Mouse (Mus musculus): ENCODE measurements around the gene Pnp2. TPM values are rescaled to one million over a fixed set of nuclear protein-coding genes. Genes with fewer than 3 reads are reported as not detected.
"Not testable (repeated sequence)": the region's sequence is repeated elsewhere in the genome, so short reads cannot be mapped to it uniquely, and the experiment has no call there.

Pnp2 gene
- total and polyA plus RNA-seq, 3 experiments: 0.65 to 1.7 TPM; not detected in 1

GRCm38 (mm10) chr14:50956724-50957123, 932 bp downstream of the Pnp2 start:
- not testable (repeated sequence) for H3K4me1 ChIP-seq (ENCODE audit: control insufficient read depth in 1 of 2, insufficient read depth in 2 of 2, low read length in 2 of 2); H3K27me3 ChIP-seq (ENCODE audit: control insufficient read depth in 1 of 2, insufficient read depth in 2 of 2, low read length in 2 of 2); H3K79me2 ChIP-seq (ENCODE audit: control insufficient read depth, insufficient read depth, low read length, poor library complexity); H3K9me3 ChIP-seq (replicated peaks; ENCODE audit: insufficient read depth, low read length); H3K36me3 ChIP-seq (ENCODE audit: control insufficient read depth in 1 of 2, insufficient read depth in 2 of 2, low read length in 2 of 2); H3K27ac ChIP-seq (ENCODE audit: control insufficient read depth, low read depth, low read length)
- H3K4me3 ChIP-seq (ENCODE audit: control insufficient read depth in 1 of 2, insufficient read depth in 1 of 2, low read depth in 2 of 2, low read length in 2 of 2): peak overlapping the region; percentile 55 to 61
- peak overlapping the region; percentile 14; the same call in 1 of the 2 replicates for H3K9ac ChIP-seq (ENCODE audit: control insufficient read depth, low read depth, low read length, poor library complexity, severe bottlenecking)
- peak; percentile 33 for DNase-seq (ENCODE audit: low read depth, low spot score)

- not testable (repeated sequence) for H3K4me1 ChIP-seq (ENCODE audit: control insufficient read depth in 1 of 2, insufficient read depth in 2 of 2, low read length in 2 of 2); H3K9ac ChIP-seq (ENCODE audit: control insufficient read depth, low read depth, low read length, poor library complexity, severe bottlenecking); H3K27me3 ChIP-seq (ENCODE audit: control insufficient read depth in 1 of 2, insufficient read depth in 2 of 2, low read length in 2 of 2); H3K79me2 ChIP-seq (ENCODE audit: control insufficient read depth, insufficient read depth, low read length, poor library complexity); H3K36me3 ChIP-seq (ENCODE audit: control insufficient read depth in 1 of 2, insufficient read depth in 2 of 2, low read length in 2 of 2); H3K9me3 ChIP-seq (replicated peaks; ENCODE audit: insufficient read depth, low read length); H3K27ac ChIP-seq (ENCODE audit: control insufficient read depth, low read depth, low read length)
- peak; percentile 2 for DNase-seq (ENCODE audit: low read depth, low spot score)
- peak overlapping the region in 1 of 2 experiments; percentile 61; a peak in 2 of 4 replicates for H3K4me3 ChIP-seq (ENCODE audit: control insufficient read depth in 1 of 2, insufficient read depth in 1 of 2, low read depth in 2 of 2, low read length in 2 of 2)
Measured at GRCm38 (mm10) chr14:50957146-50957545, 1.4 kb downstream of the Pnp2 start.

DNA sequence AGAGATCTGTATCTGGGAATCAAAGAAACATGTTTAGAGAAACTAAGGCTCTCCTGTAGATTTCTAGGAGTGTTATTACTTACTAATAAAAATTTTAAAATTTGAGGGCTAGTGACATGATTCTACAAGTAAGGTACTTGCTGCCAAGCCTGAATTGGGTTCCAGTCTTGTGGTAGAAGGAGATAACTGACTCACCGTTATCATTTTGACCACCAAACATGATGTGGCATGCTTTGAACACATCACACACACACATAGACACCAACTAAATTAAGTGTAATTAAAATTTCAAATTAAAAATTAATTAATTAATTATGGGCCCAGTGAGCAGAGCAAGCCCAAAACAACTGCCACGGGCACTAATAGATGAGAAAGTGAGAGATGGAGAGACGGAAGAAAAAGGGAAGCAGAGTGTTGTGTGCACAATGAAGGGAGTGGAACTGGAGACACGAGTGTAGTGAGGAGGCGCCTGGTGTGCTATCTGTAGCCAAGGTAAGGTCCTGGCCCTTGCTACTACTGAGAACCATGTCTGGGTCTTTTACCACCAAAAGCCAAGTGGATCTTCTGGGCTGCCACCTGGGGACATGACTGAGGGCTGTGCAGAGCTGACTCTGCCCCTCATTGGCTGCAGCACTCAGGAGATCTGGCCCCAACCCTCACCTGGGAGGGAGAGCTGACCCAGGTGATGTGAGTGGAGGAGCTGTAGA, 2.6 kb downstream of the Pnp2 start:
- not testable (repeated sequence) for H3K27ac ChIP-seq (ENCODE audit: control insufficient read depth, low read depth, low read length); H3K4me3 ChIP-seq (ENCODE audit: control insufficient read depth in 1 of 2, insufficient read depth in 1 of 2, low read depth in 2 of 2, low read length in 2 of 2); H3K79me2 ChIP-seq (ENCODE audit: control insufficient read depth, insufficient read depth, low read length, poor library complexity); H3K9me3 ChIP-seq (replicated peaks; ENCODE audit: insufficient read depth, low read length); H3K36me3 ChIP-seq (ENCODE audit: control insufficient read depth in 1 of 2, insufficient read depth in 2 of 2, low read length in 2 of 2); H3K9ac ChIP-seq (ENCODE audit: control insufficient read depth, low read depth, low read length, poor library complexity, severe bottlenecking); H3K4me1 ChIP-seq (ENCODE audit: control insufficient read depth in 1 of 2, insufficient read depth in 2 of 2, low read length in 2 of 2); H3K27me3 ChIP-seq (ENCODE audit: control insufficient read depth in 1 of 2, insufficient read depth in 2 of 2, low read length in 2 of 2)
- peak; percentile 6 for DNase-seq (ENCODE audit: low read depth, low spot score)

DNA sequence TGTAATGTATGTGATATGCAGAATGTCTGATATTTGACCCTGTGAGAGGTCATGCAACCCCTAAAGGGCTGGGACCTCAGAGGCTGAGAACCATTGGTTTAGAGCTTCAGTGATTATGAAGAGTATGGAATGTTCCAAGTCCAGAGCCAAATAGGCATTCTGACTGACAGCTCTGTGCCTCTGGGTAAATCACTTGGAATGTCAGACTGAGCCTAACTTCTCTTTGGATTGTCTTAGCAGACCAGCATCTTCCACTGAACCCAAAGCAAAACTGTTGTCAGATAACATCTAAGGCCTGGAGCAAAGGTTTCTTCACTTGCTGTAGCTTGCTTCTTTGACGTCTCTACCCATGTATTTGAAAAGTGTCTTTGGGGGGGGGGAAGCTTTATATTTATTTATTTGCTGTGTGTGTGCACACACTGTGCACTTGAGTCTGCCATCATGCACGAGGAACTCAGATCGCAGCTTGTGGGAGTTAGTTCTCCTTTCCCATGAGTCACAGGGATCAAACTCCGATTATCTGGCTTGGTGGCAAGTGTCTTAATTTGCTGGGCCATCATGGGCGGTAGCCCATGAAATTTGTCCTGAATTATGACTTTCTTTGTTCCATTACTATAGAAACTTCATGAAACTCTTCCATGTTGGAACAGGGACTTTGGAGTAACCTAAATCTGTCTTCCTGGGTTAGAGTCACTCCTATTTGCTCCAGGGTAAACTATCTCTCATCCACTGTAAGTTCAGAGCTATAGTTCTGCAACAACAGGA, 12.6 kb downstream of the Pnp2 start:
- H3K79me2 ChIP-seq (ENCODE audit: control insufficient read depth, insufficient read depth, low read length, poor library complexity): no peaks in the 10 kb centered on the region
- DNase-seq (ENCODE audit: low read depth, low spot score): peak; percentile 16
- no peaks in the 10 kb centered on the region for H3K9me3 ChIP-seq (replicated peaks; ENCODE audit: insufficient read depth, low read length)
- H3K4me3 ChIP-seq (ENCODE audit: control insufficient read depth in 1 of 2, insufficient read depth in 1 of 2, low read depth in 2 of 2, low read length in 2 of 2): no peak overlapping the region
- H3K27me3 ChIP-seq (ENCODE audit: control insufficient read depth in 1 of 2, insufficient read depth in 2 of 2, low read length in 2 of 2): no peaks in the 10 kb centered on the region
- TF ChIP-seq MAX (IDR thresholded peaks at IDR 0.05; ENCODE audit: low read length) (no peak), ZMIZ1 (IDR thresholded peaks at IDR 0.05; ENCODE audit: low read depth, low read length) (no peak), ZC3H11A (IDR thresholded peaks at IDR 0.05; ENCODE audit: low read depth, low read length) (no peak), MXI1 (IDR thresholded peaks at IDR 0.05; ENCODE audit: low read depth, low read length) (no peak), GATA1 (IDR thresholded peaks at IDR 0.05; ENCODE audit: low read depth, low read length) (no peak), GABPA (IDR thresholded peaks at IDR 0.05; ENCODE audit: low read depth, low read length) (no peak), POLR2AphosphoS5 (IDR thresholded peaks at IDR 0.05; ENCODE audit: borderline replicate concordance, low read depth, low read length) (no peak), MAZ (IDR thresholded peaks at IDR 0.05; ENCODE audit: low read depth, low read length) (no peak), JUND (IDR thresholded peaks at IDR 0.05; ENCODE audit: low read depth, low read length) (no peak), CHD1 (IDR thresholded peaks at IDR 0.05; ENCODE audit: low read depth, low read length) (no peak), KAT2A (conservative IDR thresholded peaks at IDR 0.05; ENCODE audit: low read depth, low read length) (no peak), TCF12 (IDR thresholded peaks at IDR 0.05; ENCODE audit: low read depth, low read length) (no peak), EP300 (IDR thresholded peaks at IDR 0.05; ENCODE audit: low read depth in 1 of 2, low read length in 2 of 2) (no peak)
- no peak overlapping the region for H3K9ac ChIP-seq (ENCODE audit: control insufficient read depth, low read depth, low read length, poor library complexity, severe bottlenecking)
- no peaks in the 10 kb centered on the region for H3K36me3 ChIP-seq (ENCODE audit: control insufficient read depth in 1 of 2, insufficient read depth in 2 of 2, low read length in 2 of 2)
- H3K4me1 ChIP-seq (ENCODE audit: control insufficient read depth in 1 of 2, insufficient read depth in 2 of 2, low read length in 2 of 2): no peaks in the 10 kb centered on the region
- H3K27ac ChIP-seq (ENCODE audit: control insufficient read depth, low read depth, low read length): no peak overlapping the region
